Mouse (Mus musculus) urinary bladder, postnatal 0 days (tissue): ENCODE results near the gene Adnp. TPM values are rescaled to one million over a fixed set of nuclear protein-coding genes. Genes with fewer than 3 reads are reported as not detected.

Experiments used
- microRNA-seq: library from miRNA; unstranded; fragments of <30 nt; microRNA quantifications from one replicate; pipeline ENCODE4, GENCODE M21; 2016
- polyA plus RNA-seq: library from polyadenylated mRNA; unstranded; fragments of >200 nt; fragmentation: Nextera tagmentation; extraction: Ambion mirVana; gene quantifications from 2 replicates; pipeline ENCODE4 v1.2.1, GENCODE M21; 2015

Gene Adnp
- polyA plus RNA-seq: 3.1 and 3.7 TPM in 2 replicates

DNA sequence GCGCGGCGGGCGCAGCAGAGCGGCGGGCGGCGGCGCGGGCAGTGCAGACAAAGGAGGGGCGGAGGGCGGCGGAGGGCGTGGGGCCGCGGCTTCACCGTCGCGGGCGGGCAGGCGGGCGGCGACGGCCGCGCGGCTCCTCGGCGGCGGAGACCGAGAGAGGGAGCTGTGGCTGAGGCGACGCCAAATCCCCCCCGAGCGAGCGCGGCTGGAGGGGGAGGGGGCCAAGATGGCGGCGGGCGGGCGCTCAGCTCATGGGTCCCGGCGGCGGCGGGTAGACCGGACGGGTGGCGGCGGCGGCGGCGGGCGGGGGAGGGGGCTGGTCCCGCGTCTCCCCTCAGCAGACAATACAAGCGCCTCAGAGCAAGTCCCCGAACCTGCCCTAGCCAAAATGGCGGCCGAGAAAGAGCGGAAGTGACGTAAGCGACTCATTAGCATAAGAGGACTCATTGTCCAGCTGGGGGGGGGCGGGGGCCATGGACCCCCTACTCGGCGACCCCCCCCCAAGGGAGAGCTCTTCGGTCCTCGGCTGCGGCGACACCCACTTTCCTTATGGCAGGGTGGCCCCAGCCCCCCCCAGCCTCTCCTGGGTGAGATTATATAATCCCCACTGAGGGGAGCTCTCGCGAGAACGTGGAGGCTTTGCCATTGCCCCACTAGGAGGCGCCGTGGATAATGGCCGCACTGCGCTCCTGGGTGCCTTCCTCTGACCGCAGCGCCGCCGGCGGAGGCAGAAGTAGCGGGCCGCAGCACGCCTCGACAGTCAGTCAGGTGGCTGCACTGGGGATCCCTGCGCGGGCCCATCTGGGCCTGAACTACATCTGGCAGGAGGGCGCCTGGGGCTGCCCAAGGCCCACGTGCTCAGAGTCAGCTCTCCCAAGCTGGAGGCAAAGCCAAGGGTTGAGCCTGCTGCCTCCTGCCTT, at the start of gene Adnp:
TSS of gene Adnp (minus strand) at position 388 of the 920 bp plus-strand sequence.

DNA sequence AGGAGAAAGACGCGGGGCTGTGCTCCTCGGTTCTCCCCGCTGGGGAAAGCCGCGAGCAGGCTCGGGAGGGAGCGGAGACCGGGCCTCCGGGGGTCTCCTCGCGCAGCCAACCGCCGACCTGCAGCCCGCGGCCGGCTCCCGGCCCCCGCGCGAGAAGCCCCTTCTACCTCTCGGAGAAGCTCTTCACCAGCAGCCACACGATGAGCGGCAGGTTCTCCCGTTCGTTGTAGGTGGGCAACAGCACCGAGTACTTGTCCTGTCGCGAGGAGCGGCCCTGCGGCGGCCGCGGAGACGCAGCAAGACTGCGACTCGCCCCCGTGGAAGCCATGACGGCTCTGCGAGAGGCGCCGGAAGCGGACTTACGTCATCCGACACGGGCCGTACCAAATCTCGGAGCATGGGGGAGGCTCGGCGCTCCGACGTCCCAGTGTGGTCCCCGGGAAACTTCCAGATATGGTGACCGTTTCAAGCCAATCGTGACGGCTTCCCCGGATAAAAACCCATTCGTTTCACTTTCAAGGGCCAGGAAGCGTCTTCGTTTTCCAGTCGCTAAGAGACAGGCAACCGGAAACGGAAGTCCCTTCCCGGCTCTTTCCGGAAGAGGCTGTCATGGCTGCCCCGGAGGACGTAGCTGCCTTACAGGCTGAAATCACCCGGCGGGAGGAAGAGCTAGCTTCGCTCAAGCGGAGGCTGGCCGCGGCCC, 23.3 kb upstream of the Adnp start, which contains the start of the genes Gm20716, Dpm1 and Mocs3:
TSS of gene Gm20716 (minus strand) at position 339 of the 703 bp plus-strand sequence.
TSS of gene Dpm1 (minus strand) at position 566 of the 703 bp plus-strand sequence.
TSS of gene Mocs3 (plus strand) at position 597 of the 703 bp plus-strand sequence.

Small RNAs within 50 kb of the gene (microRNA-seq; reads per million reads assigned to microRNA genes)
- not detected for gene Gm24561

Other genes starting within 250 kb of the Adnp start
- 3.2 and 3.5 TPM in 2 replicates for gene Ripor3, start 196.5 kb downstream of the Adnp start, polyA plus RNA-seq
- 8.6 and 9.8 TPM in 2 replicates for gene Pard6b, start 126.1 kb downstream of the Adnp start, polyA plus RNA-seq
- 8.2 and 8.3 TPM in 2 replicates for gene Gm20716, start 23.3 kb upstream of the Adnp start, polyA plus RNA-seq
- 110 and 129 TPM in 2 replicates for gene Dpm1, start 23.5 kb upstream of the Adnp start, polyA plus RNA-seq
- 5.3 and 5.7 TPM in 2 replicates for gene Mocs3, start 23.5 kb upstream of the Adnp start, polyA plus RNA-seq
- 14.3 and 21.7 TPM in 2 replicates for gene Kcng1, start 74.6 kb upstream of the Adnp start, polyA plus RNA-seq